Mouse (Mus musculus): ENCODE measurements around the gene Noxred1.

DNA sequence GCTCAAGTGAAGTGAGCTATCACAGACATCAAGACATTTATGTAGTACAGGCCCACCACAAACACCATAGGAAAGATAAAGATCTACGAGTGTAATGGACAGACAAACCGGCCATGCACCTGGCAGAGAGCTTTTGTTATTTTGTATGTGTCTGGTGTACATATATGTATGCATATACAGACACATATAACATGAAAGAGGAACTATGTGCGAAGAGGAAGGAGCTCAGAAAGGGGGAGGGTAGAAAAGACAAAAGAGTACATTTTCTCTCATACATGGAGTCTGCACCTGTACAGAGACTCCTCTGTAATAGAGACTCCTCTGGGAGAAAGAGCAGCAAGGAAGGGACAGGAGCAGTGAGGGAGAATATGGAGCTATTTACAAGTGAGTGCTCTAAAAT, 45.5 kb downstream of the Noxred1 start:
- TF ChIP-seq CTCF (IDR thresholded peaks at IDR 0.05; ENCODE audit: control insufficient read depth, insufficient read depth, insufficient replicate concordance, low read depth, low read length) (no peak), POLR2A (IDR thresholded peaks at IDR 0.05; ENCODE audit: control insufficient read depth, low read depth, low read length) (no peak)
